Mouse (Mus musculus) midbrain, postnatal 0 days (tissue): ENCODE measurements at regions not wholly inside any gene's neighbourhood (a gene's known extent, or its start where the extent isn't known, plus 50 kb on each side); places are given as distances from the start of the nearest gene placed in this dataset.
"Not testable (repeated sequence)": the region's sequence is repeated elsewhere in the genome, so short reads cannot be mapped to it uniquely, and the experiment has no call there.

ENCODE experiments used
- ATAC-seq: fragments of 200-750 bp; cut with Nextera tagmentation; 2 replicates; pipeline ENCODE4 v1.8.0; 2017; ENCODE audit warnings: moderate number of reproducible peaks, mild to moderate bottlenecking, moderate TSS enrichment, moderate library complexity; ENCODE audit not compliant: low FRiP score
- DNase-seq: peaks from one replicate; pipeline ENCODE4 v3.0.0-alpha.2; 2015; ENCODE audit warnings: low spot score
- H3K27ac ChIP-seq: fragments of 300-500 bp; sonication (generic); 2 replicates; pipeline ENCODE4 v1.5.1; 2014; ENCODE audit warnings: low read depth, mild to moderate bottlenecking, low read length, mixed read lengths
- H3K27me3 ChIP-seq: fragments of 300-500 bp; sonication (generic); 2 replicates; pipeline ENCODE4 v1.6.1; 2014; ENCODE audit warnings: low read length, control low read depth, mixed read lengths; ENCODE audit not compliant: insufficient read depth
- H3K36me3 ChIP-seq: fragments of 300-500 bp; sonication (generic); 2 replicates; pipeline ENCODE4 v1.6.1; 2014; ENCODE audit warnings: low read length, control low read depth, mixed read lengths; ENCODE audit not compliant: insufficient read depth
- H3K4me1 ChIP-seq: fragments of 300-500 bp; sonication (generic); 2 replicates; pipeline ENCODE4 v1.6.1; 2014; ENCODE audit warnings: mild to moderate bottlenecking, control low read depth, antibody characterized with exemption, low read length, mixed read lengths; ENCODE audit not compliant: insufficient read depth
- H3K4me2 ChIP-seq: fragments of 300-500 bp; sonication (generic); 2 replicates; pipeline ENCODE4 v1.6.1; 2014; ENCODE audit warnings: low read depth, mild to moderate bottlenecking, low read length, mixed read lengths; ENCODE audit not compliant: poor library complexity, severe bottlenecking
- H3K4me3 ChIP-seq: fragments of 300-500 bp; sonication (generic); 2 replicates; pipeline ENCODE4 v1.5.1; 2014; ENCODE audit warnings: low read depth, mild to moderate bottlenecking, low read length, moderate library complexity
- H3K9ac ChIP-seq: fragments of 300-500 bp; sonication (generic); replicated peaks from 2 replicates; pipeline ENCODE4 v1.6.1; 2014; ENCODE audit warnings: mild to moderate bottlenecking, low read length, moderate library complexity, mixed read lengths; ENCODE audit not compliant: poor library complexity, severe bottlenecking
- H3K9me3 ChIP-seq: fragments of 300-500 bp; sonication (generic); 2 replicates; pipeline ENCODE4 v1.6.1; 2016; ENCODE audit warnings: low read length, control low read depth
- CTCF ChIP-seq: IDR thresholded peaks from 2 replicates; pipeline ENCODE4 v1.5.1; 2016; ENCODE audit warnings: antibody characterized with exemption, mild to moderate bottlenecking
- WGBS: fragments of 180-500 bp; shearing (Covaris S2); extraction: QIAGEN DNeasy Blood & Tissue Kit; methylation state at CpG from one replicate; pipeline ENCODE4 v1.1.7; 2014; 5-methylcytosine and 5-hydroxymethylcytosine counted together

GRCm38 (mm10) chr5:28775648-28776359, 308.7 kb upstream of the Shh start:
- DNase-seq (peak; percentile 27), ATAC-seq (peak; percentile 69)
- TF ChIP-seq CTCF: no peak
- Histone ChIP-seq H3K4me3 (no peak overlapping the region), H3K27me3 (no peaks in the 10 kb centered on the region), H3K36me3 (no peaks in the 10 kb centered on the region), H3K4me2 (no peak overlapping the region), H3K9ac (no peak overlapping the region), H3K27ac (peak overlapping the region; percentile 32; the same call in 1 of the 2 replicates), H3K9me3 (no peaks in the 10 kb centered on the region), H3K4me1 (0 out of 2 replicates have a peak, but pooled peaks cover 3% of the 10 kb centered on the region)
- WGBS: 64% methylated on average over 2 of the region's 2 CpGs

GRCm38 (mm10) chr5:28771796-28772195, 304.7 kb upstream of the Shh start:
- H3K9ac ChIP-seq: no peak overlapping the region
- no peak for DNase-seq

GRCm38 (mm10) chr5:28756171-28756948, 289.3 kb upstream of the Shh start:
- Histone ChIP-seq H3K4me3 (no peak overlapping the region), H3K36me3 (no peaks in the 10 kb centered on the region), H3K27ac (no peak overlapping the region), H3K4me1 (no peaks in the 10 kb centered on the region), H3K27me3 (no peaks in the 10 kb centered on the region), H3K9ac (no peak overlapping the region), H3K4me2 (no peak overlapping the region), H3K9me3 (no peaks in the 10 kb centered on the region)
- 73% methylated on average over 6 of the region's 6 CpGs for WGBS
- peak; percentile 32 for DNase-seq
- no peak for ATAC-seq
- no peak for TF ChIP-seq CTCF

More at GRCm38 (mm10) chr5:28771796-28772195, 304.7 kb upstream of the Shh start:
- no peak for ATAC-seq
- no peaks in the 10 kb centered on the region for H3K9me3 ChIP-seq
- H3K4me2 ChIP-seq: no peak overlapping the region
- WGBS: 75% methylated on average over 1 of the region's 1 CpGs
- H3K36me3 ChIP-seq: no peaks in the 10 kb centered on the region
- H3K4me3 ChIP-seq: no peak overlapping the region
- H3K27ac ChIP-seq: no peak overlapping the region
- H3K27me3 ChIP-seq: no peaks in the 10 kb centered on the region
- TF ChIP-seq CTCF: no peak
- H3K4me1 ChIP-seq: 0 out of 2 replicates have a peak, but pooled peaks cover 3% of the 10 kb centered on the region

- H3K4me2 ChIP-seq, DNase-seq, H3K4me1 ChIP-seq, H3K9me3 ChIP-seq, H3K36me3 ChIP-seq, H3K27ac ChIP-seq, ATAC-seq, H3K27me3 ChIP-seq, H3K4me3 ChIP-seq, H3K9ac ChIP-seq: not testable (repeated sequence)
These were observed 284.8 kb upstream of the Shh start for GRCm38 (mm10) chr5:28751821-28752220.

GRCm38 (mm10) chr5:28734768-28735167, 267.7 kb upstream of the Shh start:
- no peak for TF ChIP-seq CTCF
- H3K9ac ChIP-seq: no peak overlapping the region
- no peaks in the 10 kb centered on the region for H3K36me3 ChIP-seq
- H3K4me2 ChIP-seq: no peak overlapping the region
- peak; percentile 68 for DNase-seq
- H3K9me3 ChIP-seq: no peaks in the 10 kb centered on the region
- no peak for ATAC-seq
- no peak overlapping the region for H3K27ac ChIP-seq
- H3K27me3 ChIP-seq: no peaks in the 10 kb centered on the region
- H3K4me3 ChIP-seq: no peak overlapping the region
- 80% methylated on average over 3 of the region's 3 CpGs for WGBS
- no peaks in the 10 kb centered on the region for H3K4me1 ChIP-seq

GRCm38 (mm10) chr5:28722067-28722466, 255.0 kb upstream of the Shh start:
- DNase-seq (no peak), ATAC-seq (no peak)
- H3K9me3 ChIP-seq: no peaks in the 10 kb centered on the region
- no peak overlapping the region for H3K4me2 ChIP-seq
- H3K9ac ChIP-seq: no peak overlapping the region
- 89% methylated on average over 3 of the region's 3 CpGs for WGBS
- no peak overlapping the region for H3K27ac ChIP-seq
- no peaks in the 10 kb centered on the region for H3K4me1 ChIP-seq
- no peaks in the 10 kb centered on the region for H3K36me3 ChIP-seq
- H3K27me3 ChIP-seq: no peaks in the 10 kb centered on the region
- H3K4me3 ChIP-seq: no peak overlapping the region
- no peak for TF ChIP-seq CTCF
